Mouse (Mus musculus) kidney, adult 2 months (tissue): ENCODE measurements at regions not wholly inside any gene's neighbourhood (a gene's known extent, or its start where the extent isn't known, plus 50 kb on each side); places are given as distances from the start of the nearest gene placed in this dataset.

Source experiments
- CTCF ChIP-seq: fragments of 200-500 bp; conservative IDR thresholded peaks from 2 replicates; pipeline ENCODE4 v1.5.1; 2011; ENCODE audit warnings: low read depth, mild to moderate bottlenecking, control low read depth, low read length, moderate library complexity, mixed read lengths; ENCODE audit not compliant: insufficient read depth, insufficient read length
- POLR2A ChIP-seq: fragments of 200-500 bp; IDR thresholded peaks from one replicate; pipeline ENCODE4 v1.6.1; 2011; ENCODE audit warnings: low read depth, low read length, control low read depth

GRCm38 (mm10) chr5:43353021-43353990, 120.3 kb downstream of the Cpeb2 start:
- TF ChIP-seq CTCF (no peak), POLR2A (no peak)
